Mouse (Mus musculus) bone marrow, adult 2 months (tissue): ENCODE measurements around the gene 4930519G04Rik.

Experiments
- CTCF ChIP-seq: fragments of 200-500 bp; IDR thresholded peaks from 2 replicates; pipeline ENCODE4 v1.5.1; 2011; ENCODE audit warnings: low read length, control low read depth; ENCODE audit not compliant: control insufficient read depth, insufficient read depth
- POLR2A ChIP-seq: fragments of 200-500 bp; IDR thresholded peaks from 2 replicates; pipeline ENCODE4 v1.6.1; 2011; ENCODE audit warnings: low read depth, mild to moderate bottlenecking, control low read depth, low read length, borderline replicate concordance; ENCODE audit not compliant: control insufficient read depth

GRCm38 (mm10) chr5:114825978-114826691, 27.3 kb upstream of the 4930519G04Rik start:
- TF ChIP-seq POLR2A, result 0 out of 2 replicates have a peak, but pooled peaks have one; percentile 18
- TF ChIP-seq CTCF, result peak; percentile 19; the same call in 1 of the 2 replicates
